Mouse (Mus musculus) heart, embryonic 11.5 days (tissue): Measurements from ENCODE around the gene Cacna2d1. TPM values are rescaled to one million over a fixed set of nuclear protein-coding genes. Genes with fewer than 3 reads are reported as not detected.

ENCODE experiments used
- ATAC-seq: fragments of 200-750 bp; cut with Nextera tagmentation; replicated peaks from 2 replicates; pipeline ENCODE4 v1.8.0; 2017; ENCODE audit warnings: moderate library complexity; ENCODE audit not compliant: insufficient number of reproducible peaks, low FRiP score, low TSS enrichment
- H3K27ac ChIP-seq: fragments of 300-500 bp; sonication (generic); 2 replicates; pipeline ENCODE4 v1.5.1; 2014; ENCODE audit warnings: mild to moderate bottlenecking, low read depth, low read length
- H3K27me3 ChIP-seq: fragments of 300-500 bp; sonication (generic); 2 replicates; pipeline ENCODE4 v1.6.1; 2014; ENCODE audit warnings: mild to moderate bottlenecking, low read length, mixed read lengths; ENCODE audit not compliant: control insufficient read depth, insufficient read depth
- H3K36me3 ChIP-seq: fragments of 300-500 bp; sonication (generic); 2 replicates; pipeline ENCODE4 v1.6.1; 2014; ENCODE audit warnings: mild to moderate bottlenecking, low read length, moderate library complexity, mixed read lengths; ENCODE audit not compliant: control insufficient read depth, insufficient read depth
- H3K4me1 ChIP-seq: fragments of 300-500 bp; sonication (generic); 2 replicates; pipeline ENCODE4 v1.6.1; 2014; ENCODE audit warnings: low read length; ENCODE audit not compliant: control insufficient read depth, insufficient read depth
- H3K4me2 ChIP-seq: fragments of 300-500 bp; sonication (generic); 2 replicates; pipeline ENCODE4 v1.6.1; 2014; ENCODE audit warnings: mild to moderate bottlenecking, moderate library complexity
- H3K4me3 ChIP-seq: fragments of 300-500 bp; sonication (generic); 2 replicates; pipeline ENCODE4 v1.5.1; 2014; ENCODE audit warnings: low read depth, low read length
- H3K9ac ChIP-seq: fragments of 300-500 bp; sonication (generic); 2 replicates; pipeline ENCODE4 v1.6.1; 2014; ENCODE audit warnings: mild to moderate bottlenecking, low read depth, low read length, moderate library complexity
- H3K9me3 ChIP-seq: fragments of 300-500 bp; sonication (generic); replicated peaks from 2 replicates; pipeline ENCODE4 v1.6.1; 2016; ENCODE audit warnings: low read length; ENCODE audit not compliant: control insufficient read depth
- WGBS: fragments of 180-500 bp; shearing (Covaris S2); extraction: QIAGEN DNeasy Blood & Tissue Kit; methylation state at CpG from one replicate; pipeline ENCODE4 v1.1.7; 2014; ENCODE audit not compliant: insufficient replicate concordance; 5-methylcytosine and 5-hydroxymethylcytosine counted together
- polyA plus RNA-seq: library from polyadenylated mRNA; unstranded; fragments of >200 nt; fragmentation: Nextera tagmentation; extraction: Ambion mirVana; gene quantifications from 2 replicates; pipeline ENCODE4 v1.2.1, GENCODE M21; 2014

Gene Cacna2d1
- polyA plus RNA-seq, 1 experiment from 2014 or later = 17.9 TPM

GRCm38 (mm10) chr5:16062773-16063172 lies 128.3 kb downstream of the Cacna2d1 start:
- Histone ChIP-seq H3K4me1 (no peaks in the 10 kb centered on the region), H3K4me2 (no peak overlapping the region), H3K4me3 (no peak overlapping the region), H3K27me3 (no peaks in the 10 kb centered on the region), H3K36me3 (no peaks in the 10 kb centered on the region), H3K27ac (no peak overlapping the region), H3K9me3 (no peaks in the 10 kb centered on the region), H3K9ac (no peak overlapping the region)
- WGBS = 65% methylated on average over 5 of the region's 5 CpGs
- no peak for ATAC-seq

GRCm38 (mm10) chr5:16063273-16063672 lies 128.8 kb downstream of the Cacna2d1 start:
- H3K9me3 ChIP-seq = no peaks in the 10 kb centered on the region
- H3K36me3 ChIP-seq = no peaks in the 10 kb centered on the region
- H3K9ac ChIP-seq = no peak overlapping the region
- H3K4me2 ChIP-seq = no peak overlapping the region
- H3K4me1 ChIP-seq = no peaks in the 10 kb centered on the region
- no peak overlapping the region for H3K4me3 ChIP-seq
- H3K27me3 ChIP-seq = no peaks in the 10 kb centered on the region
- H3K27ac ChIP-seq = no peak overlapping the region
- ATAC-seq = no peak

GRCm38 (mm10) chr5:16063949-16064348 lies 129.5 kb downstream of the Cacna2d1 start:
- no peaks in the 10 kb centered on the region for H3K9me3 ChIP-seq
- no peaks in the 10 kb centered on the region for H3K36me3 ChIP-seq
- no peak overlapping the region for H3K4me3 ChIP-seq
- no peak overlapping the region for H3K4me2 ChIP-seq
- 73% methylated on average over 3 of the region's 3 CpGs for WGBS
- H3K27ac ChIP-seq = no peak overlapping the region
- H3K27me3 ChIP-seq = no peaks in the 10 kb centered on the region
- no peak overlapping the region for H3K9ac ChIP-seq
- no peak for ATAC-seq
- H3K4me1 ChIP-seq = no peaks in the 10 kb centered on the region

- no peak overlapping the region for H3K9ac ChIP-seq
- 77% methylated on average over 4 of the region's 4 CpGs for WGBS
- H3K27ac ChIP-seq = no peak overlapping the region
- no peaks in the 10 kb centered on the region for H3K9me3 ChIP-seq
- H3K27me3 ChIP-seq = no peaks in the 10 kb centered on the region
- H3K4me3 ChIP-seq = no peak overlapping the region
- H3K36me3 ChIP-seq = no peaks in the 10 kb centered on the region
- no peaks in the 10 kb centered on the region for H3K4me1 ChIP-seq
- no peak overlapping the region for H3K4me2 ChIP-seq
- ATAC-seq = no peak
Measured at GRCm38 (mm10) chr5:16065816-16066215, 131.3 kb downstream of the Cacna2d1 start.

- Histone ChIP-seq H3K4me2 (no peak overlapping the region), H3K4me3 (no peak overlapping the region), H3K27me3 (no peaks in the 10 kb centered on the region), H3K9me3 (no peaks in the 10 kb centered on the region), H3K4me1 (no peaks in the 10 kb centered on the region), H3K36me3 (no peaks in the 10 kb centered on the region), H3K27ac (no peak overlapping the region), H3K9ac (no peak overlapping the region)
- no peak for ATAC-seq
- WGBS = 48% methylated on average over 2 of the region's 2 CpGs
Measured at GRCm38 (mm10) chr5:16082253-16082652, 147.8 kb downstream of the Cacna2d1 start.

- no peak overlapping the region for H3K4me2 ChIP-seq
- H3K9ac ChIP-seq = no peak overlapping the region
- no peaks in the 10 kb centered on the region for H3K27me3 ChIP-seq
- WGBS = 77% methylated on average over 10 of the region's 10 CpGs
- no peaks in the 10 kb centered on the region for H3K9me3 ChIP-seq
- no peaks in the 10 kb centered on the region for H3K36me3 ChIP-seq
- no peak for ATAC-seq
- H3K27ac ChIP-seq = no peak overlapping the region
- H3K4me3 ChIP-seq = no peak overlapping the region
- H3K4me1 ChIP-seq = no peaks in the 10 kb centered on the region
Measured at GRCm38 (mm10) chr5:16086979-16087902, 152.8 kb downstream of the Cacna2d1 start.

- no peak for ATAC-seq
- Histone ChIP-seq H3K36me3 (no peaks in the 10 kb centered on the region), H3K4me2 (no peak overlapping the region), H3K27ac (no peak overlapping the region), H3K9me3 (no peaks in the 10 kb centered on the region), H3K4me3 (no peak overlapping the region), H3K4me1 (no peaks in the 10 kb centered on the region), H3K27me3 (no peaks in the 10 kb centered on the region), H3K9ac (no peak overlapping the region)
- 60% methylated on average over 2 of the region's 2 CpGs for WGBS
Measured at GRCm38 (mm10) chr5:16087995-16088394, 153.5 kb downstream of the Cacna2d1 start.

- H3K4me1 ChIP-seq = no peaks in the 10 kb centered on the region
- ATAC-seq = no peak
Measured at GRCm38 (mm10) chr5:16092540-16092939, 158.0 kb downstream of the Cacna2d1 start.

More at GRCm38 (mm10) chr5:16092540-16092939, 158.0 kb downstream of the Cacna2d1 start:
- WGBS = 64% methylated on average over 7 of the region's 7 CpGs
- H3K27me3 ChIP-seq = no peaks in the 10 kb centered on the region
- no peaks in the 10 kb centered on the region for H3K9me3 ChIP-seq
- no peak overlapping the region for H3K4me2 ChIP-seq
- no peak overlapping the region for H3K9ac ChIP-seq
- H3K4me3 ChIP-seq = no peak overlapping the region
- H3K36me3 ChIP-seq = no peaks in the 10 kb centered on the region
- H3K27ac ChIP-seq = no peak overlapping the region
